Mouse (Mus musculus) B cell, adult (primary cell): ENCODE measurements around the gene Agr3. TPM values are rescaled to one million over a fixed set of nuclear protein-coding genes. Genes with fewer than 3 reads are reported as not detected.

Experiments used
- total RNA-seq: library from RNA; stranded (reverse); gene quantifications from 4 replicates; pipeline ENCODE4 v1.2.4, GENCODE M21; 2023; ENCODE audit not compliant: inconsistent age

The Agr3 gene
- total RNA-seq = not detected in 4 replicates

GRCm38 (mm10) chr12:35925402-35925801 is at the start of gene Agr3:
Gene Agr3, plus strand, starts transcription at chr12:35925620.

GRCm38 (mm10) chr12:35992711-35993110 is 67.3 kb downstream of the Agr3 start, which contains the start of gene Agr2:
Gene Agr2, plus strand, starts transcription at chr12:35992907.

Other genes with a start within 250 kb of the Agr3 start
- not detected in 4 replicates for gene Agr2, start 67.3 kb downstream of the Agr3 start, total RNA-seq
- 148 to 157 TPM (median 154 TPM) in 4 replicates for gene Tspan13, start 116.9 kb downstream of the Agr3 start, total RNA-seq
- 23.5 to 26.4 TPM (median 24.2 TPM) in 4 replicates for gene Ankmy2, start 231.5 kb downstream of the Agr3 start, total RNA-seq
- gene Bzw2, start 232.5 kb downstream of the Agr3 start, total RNA-seq = 99.9 to 107 TPM (median 102 TPM) in 4 replicates